Mouse (Mus musculus) forebrain, embryonic 15.5 days (tissue): Measurements from ENCODE around the gene Dusp21. TPM values are rescaled to one million over a fixed set of nuclear protein-coding genes. Genes with fewer than 3 reads are reported as not detected.

ENCODE experiments used
- ATAC-seq: fragments of 200-750 bp; cut with Nextera tagmentation; replicated peaks from 2 replicates; pipeline ENCODE4 v1.8.0; 2017; ENCODE audit warnings: mild to moderate bottlenecking, moderate TSS enrichment, moderate library complexity
- H3K27ac ChIP-seq: fragments of 300-500 bp; sonication (generic); replicated peaks from 2 replicates; pipeline ENCODE4 v1.5.1; 2015; ENCODE audit warnings: mild to moderate bottlenecking, inconsistent platforms
- H3K27me3 ChIP-seq: fragments of 300-500 bp; sonication (generic); 2 replicates; pipeline ENCODE4 v1.6.1; 2015; ENCODE audit warnings: inconsistent platforms
- H3K36me3 ChIP-seq: fragments of 300-500 bp; sonication (generic); 2 replicates; pipeline ENCODE4 v1.6.1; 2015; ENCODE audit warnings: mild to moderate bottlenecking, inconsistent platforms
- H3K4me1 ChIP-seq: fragments of 300-500 bp; sonication (generic); 2 replicates; pipeline ENCODE4 v1.6.1; 2015; ENCODE audit warnings: inconsistent platforms
- H3K4me2 ChIP-seq: fragments of 300-500 bp; sonication (generic); replicated peaks from 2 replicates; pipeline ENCODE4 v1.6.1; 2015; ENCODE audit warnings: mild to moderate bottlenecking, inconsistent platforms
- H3K4me3 ChIP-seq: fragments of 300-500 bp; sonication (generic); 2 replicates; pipeline ENCODE4 v1.5.1; 2015; ENCODE audit warnings: mild to moderate bottlenecking, inconsistent platforms
- H3K9ac ChIP-seq: fragments of 300-500 bp; sonication (generic); replicated peaks from 2 replicates; pipeline ENCODE4 v1.6.1; 2015; ENCODE audit warnings: mild to moderate bottlenecking, inconsistent platforms
- H3K9me3 ChIP-seq: fragments of 300-500 bp; sonication (generic); 2 replicates; pipeline ENCODE4 v1.6.1; 2016; ENCODE audit warnings: inconsistent platforms
- WGBS: fragments of 180-500 bp; shearing (Covaris S2); methylation state at CpG from one replicate; pipeline ENCODE4 v1.1.7; 2015; ENCODE audit warnings: mixed read lengths; 5-methylcytosine and 5-hydroxymethylcytosine counted together
- polyA plus RNA-seq: library from polyadenylated mRNA; unstranded; fragments of >200 nt; fragmentation: Nextera tagmentation; extraction: Ambion mirVana; gene quantifications from 2 replicates; pipeline ENCODE4 v1.2.1, GENCODE M21; 2015

The Dusp21 gene
- polyA plus RNA-seq, result not detected in 2 replicates

- ATAC-seq, result no peak
- no peaks in the 10 kb centered on the region for H3K4me1 ChIP-seq
- no peak within 1 kb of the TSS for H3K4me3 ChIP-seq
- no peaks in the 10 kb centered on the region for H3K27me3 ChIP-seq
- 100% methylated on average over 1 of the region's 1 CpGs for WGBS
- H3K9ac ChIP-seq, result no peak within 1 kb of the TSS
- H3K36me3 ChIP-seq, result no peaks in the 10 kb centered on the region
- no peak within 1 kb of the TSS for H3K27ac ChIP-seq
- no peak within 1 kb of the TSS for H3K4me2 ChIP-seq
- no peaks in the 10 kb centered on the region for H3K9me3 ChIP-seq
These were observed at the start of gene Dusp21 for GRCm38 (mm10) chrX:18145557-18145956. Gene Dusp21 (plus strand): TSS chrX:18145857.

GRCm38 (mm10) chrX:18160734-18161442 lies 15.2 kb downstream of the Dusp21 start:
- Histone ChIP-seq H3K27me3 (no peaks in the 10 kb centered on the region), H3K27ac (peak overlapping the region; percentile 96), H3K36me3 (no peaks in the 10 kb centered on the region), H3K9me3 (no peaks in the 10 kb centered on the region), H3K4me1 (peaks cover 4% of the 10 kb centered on the region; the same call in 1 of the 2 replicates), H3K4me2 (peak overlapping the region; percentile 64; the same call in 1 of the 2 replicates), H3K9ac (no peak overlapping the region), H3K4me3 (peak overlapping the region; percentile 92; the same call in 1 of the 2 replicates)
- WGBS, result 51% methylated on average over 4 of the region's 4 CpGs
- no peak for ATAC-seq

GRCm38 (mm10) chrX:18161796-18162191 lies 16.1 kb downstream of the Dusp21 start:
- ATAC-seq, result peak; percentile 76
- Histone ChIP-seq H3K36me3 (no peaks in the 10 kb centered on the region), H3K9me3 (no peaks in the 10 kb centered on the region), H3K4me1 (peaks cover 4% of the 10 kb centered on the region; the same call in 1 of the 2 replicates), H3K4me2 (peak overlapping the region; percentile 64), H3K27me3 (no peaks in the 10 kb centered on the region), H3K9ac (peak overlapping the region; percentile 78), H3K27ac (peak overlapping the region; percentile 96), H3K4me3 (peak overlapping the region; percentile 92)
- 0% methylated on average over 28 of the region's 28 CpGs for WGBS

- ATAC-seq, result peak; percentile 99
- Histone ChIP-seq H3K9ac (peak within 1 kb of the TSS; percentile 78), H3K27ac (peak within 1 kb of the TSS; percentile 98), H3K27me3 (no peaks in the 10 kb centered on the region), H3K36me3 (no peaks in the 10 kb centered on the region), H3K4me3 (peak within 1 kb of the TSS; percentile 92), H3K9me3 (no peaks in the 10 kb centered on the region), H3K4me2 (peak within 1 kb of the TSS; percentile 64), H3K4me1 (peaks cover 4% of the 10 kb centered on the region; the same call in 1 of the 2 replicates)
- WGBS, result under 1% methylated on average over 50 of the region's 50 CpGs
These were observed 16.7 kb downstream of the Dusp21 start, which contains the start of gene Kdm6a for GRCm38 (mm10) chrX:18162192-18162857. Gene Kdm6a (plus strand): TSS chrX:18162575.

- Histone ChIP-seq H3K9me3 (no peaks in the 10 kb centered on the region), H3K27ac (peak overlapping the region; percentile 98), H3K36me3 (no peaks in the 10 kb centered on the region), H3K4me3 (peak overlapping the region; percentile 92), H3K4me1 (peaks cover 4% of the 10 kb centered on the region; the same call in 1 of the 2 replicates), H3K4me2 (peak overlapping the region; percentile 55), H3K9ac (peak overlapping the region; percentile 75), H3K27me3 (no peaks in the 10 kb centered on the region)
- under 1% methylated on average over 92 of the region's 95 CpGs for whole genome bisulfite sequencing
- peak; percentile 33 for ATAC-seq
These were observed 17.4 kb downstream of the Dusp21 start for GRCm38 (mm10) chrX:18162861-18163731.

GRCm38 (mm10) chrX:18163917-18164624 lies 18.4 kb downstream of the Dusp21 start:
- H3K36me3 ChIP-seq, result no peaks in the 10 kb centered on the region
- H3K27ac ChIP-seq, result peak overlapping the region; percentile 98
- peaks cover 4% of the 10 kb centered on the region; the same call in 1 of the 2 replicates for H3K4me1 ChIP-seq
- peak overlapping the region; percentile 55 for H3K4me2 ChIP-seq
- H3K4me3 ChIP-seq, result peak overlapping the region; percentile 92
- no peaks in the 10 kb centered on the region for H3K9me3 ChIP-seq
- no peaks in the 10 kb centered on the region for H3K27me3 ChIP-seq
- H3K9ac ChIP-seq, result peak overlapping the region; percentile 75
- WGBS, result under 1% methylated on average over 10 of the region's 10 CpGs
- ATAC-seq, result no peak

GRCm38 (mm10) chrX:18165121-18165520 lies 19.5 kb downstream of the Dusp21 start:
- 70% methylated on average over 2 of the region's 2 CpGs for WGBS
- no peak overlapping the region for H3K27ac ChIP-seq
- H3K27me3 ChIP-seq, result no peaks in the 10 kb centered on the region
- no peaks in the 10 kb centered on the region for H3K36me3 ChIP-seq
- no peaks in the 10 kb centered on the region for H3K9me3 ChIP-seq
- H3K4me1 ChIP-seq, result peaks cover 4% of the 10 kb centered on the region; the same call in 1 of the 2 replicates
- no peak overlapping the region for H3K9ac ChIP-seq
- H3K4me3 ChIP-seq, result peak overlapping the region; percentile 92
- peak overlapping the region; percentile 55 for H3K4me2 ChIP-seq
- ATAC-seq, result no peak

GRCm38 (mm10) chrX:18166961-18167360 lies 21.3 kb downstream of the Dusp21 start:
- Histone ChIP-seq H3K36me3 (no peaks in the 10 kb centered on the region), H3K9ac (no peak overlapping the region), H3K4me1 (no peaks in the 10 kb centered on the region), H3K27me3 (no peaks in the 10 kb centered on the region), H3K4me3 (no peak overlapping the region), H3K9me3 (no peaks in the 10 kb centered on the region), H3K27ac (no peak overlapping the region), H3K4me2 (no peak overlapping the region)
- ATAC-seq, result no peak
- 73% methylated on average over 3 of the region's 3 CpGs for WGBS

- Histone ChIP-seq H3K36me3 (no peaks in the 10 kb centered on the region), H3K9me3 (no peaks in the 10 kb centered on the region), H3K4me2 (no peak overlapping the region), H3K9ac (no peak overlapping the region), H3K27ac (no peak overlapping the region), H3K27me3 (no peaks in the 10 kb centered on the region), H3K4me1 (no peaks in the 10 kb centered on the region), H3K4me3 (no peak overlapping the region)
- 95% methylated on average over 1 of the region's 1 CpGs for WGBS
- ATAC-seq, result no peak
These were observed 23.3 kb downstream of the Dusp21 start for GRCm38 (mm10) chrX:18168940-18169339.

- Histone ChIP-seq H3K27ac (no peak overlapping the region), H3K4me1 (no peaks in the 10 kb centered on the region), H3K9me3 (no peaks in the 10 kb centered on the region), H3K4me3 (no peak overlapping the region), H3K36me3 (no peaks in the 10 kb centered on the region), H3K27me3 (no peaks in the 10 kb centered on the region), H3K9ac (no peak overlapping the region), H3K4me2 (no peak overlapping the region)
- no peak for ATAC-seq
- 73% methylated on average over 4 of the region's 4 CpGs for WGBS
These were observed 29.2 kb downstream of the Dusp21 start for GRCm38 (mm10) chrX:18174831-18175230.

- H3K27ac ChIP-seq, result no peak overlapping the region
- 87% methylated on average over 4 of the region's 4 CpGs for WGBS
- no peaks in the 10 kb centered on the region for H3K9me3 ChIP-seq
- H3K4me2 ChIP-seq, result no peak overlapping the region
- no peaks in the 10 kb centered on the region for H3K36me3 ChIP-seq
- H3K4me3 ChIP-seq, result no peak overlapping the region
- ATAC-seq, result no peak
- H3K9ac ChIP-seq, result no peak overlapping the region
- no peaks in the 10 kb centered on the region for H3K27me3 ChIP-seq
- H3K4me1 ChIP-seq, result no peaks in the 10 kb centered on the region
These were observed 32.1 kb downstream of the Dusp21 start for GRCm38 (mm10) chrX:18177803-18178202.
